Mouse (Mus musculus): ENCODE data around the gene Med16.

GRCm38 (mm10) chr10:79865189-79865601, 43.5 kb downstream of the Med16 start:
- TF ChIP-seq CTCF (IDR thresholded peaks at IDR 0.05; ENCODE audit: extremely low read depth, insufficient read depth, low read length) (no peak), POLR2A (IDR thresholded peaks at IDR 0.05; ENCODE audit: extremely low read depth, insufficient read depth, low read length) (no peak)

All from cortical plate, adult 2 months (tissue).